Mouse (Mus musculus) C2C12 (cell line): ENCODE data around the gene Gm4869.

Experiments used
- CTCF ChIP-seq: IDR thresholded peaks from one replicate; pipeline ENCODE4 v1.5.1; 2011; ENCODE audit not compliant: control insufficient read depth, insufficient read depth, insufficient read length
- MAX ChIP-seq: IDR thresholded peaks from one replicate; pipeline ENCODE4 v1.6.1; 2011; ENCODE audit warnings: mild to moderate bottlenecking, control low read depth

GRCm38 (mm10) chr5:140517159-140517920 lies 71.9 kb downstream of the Gm4869 start:
- TF ChIP-seq CTCF (no peak), MAX (no peak)
